Mouse (Mus musculus): ENCODE results near the gene F12.

GRCm38 (mm10) chr13:55403266-55403665, 23.3 kb downstream of the F12 start:
- TF ChIP-seq CTCF (IDR thresholded peaks at IDR 0.05; ENCODE audit: extremely low read depth, insufficient read length, insufficient replicate concordance, low read depth, low read length) = no peak
- no peak for TF ChIP-seq POLR2A (IDR thresholded peaks at IDR 0.05; ENCODE audit: low read depth, low read length)
